Mouse (Mus musculus): Measurements from ENCODE around the gene 1700017B05Rik.

GRCm38 (mm10) chr9:57281549-57281948 lies 19.1 kb upstream of the 1700017B05Rik start:
- TF ChIP-seq POLR2A (IDR thresholded peaks at IDR 0.05; ENCODE audit: insufficient read depth, low read depth, low read length) (no peak), EP300 (IDR thresholded peaks at IDR 0.05; ENCODE audit: insufficient read depth, low read depth, low read length) (no peak), CTCF (IDR thresholded peaks at IDR 0.05) (no peak)
